Mouse (Mus musculus): ENCODE results near the gene Gm7694. TPM values are rescaled to one million over a fixed set of nuclear protein-coding genes. Genes with fewer than 3 reads are reported as not detected.

Gm7694 gene
- 0.17 and 0.25 TPM in 2 replicates for polyA plus RNA-seq (2012)

DNA sequence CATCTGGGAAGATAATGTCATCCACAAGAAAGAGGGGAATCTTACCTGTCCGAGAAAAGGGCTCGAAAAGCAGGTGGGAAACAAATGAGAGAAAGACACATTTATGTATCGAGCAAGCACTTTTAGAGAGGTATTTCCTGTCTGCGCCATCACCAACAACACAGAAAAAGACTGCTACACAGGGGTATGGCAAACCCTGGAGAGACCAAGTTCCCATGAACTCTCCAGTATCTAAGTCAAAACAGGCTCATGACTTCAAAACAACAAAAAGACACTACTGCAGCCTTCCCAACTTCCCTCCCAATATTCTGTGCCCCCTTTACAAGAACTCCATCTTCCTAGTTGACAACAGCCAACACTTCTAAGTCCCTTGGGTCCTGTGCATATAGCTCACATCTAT is at the start of gene Gm7694:
Gene Gm7694, minus strand, starts transcription at position 101 of the 400 bp plus-strand sequence.
- H3K27me3 ChIP-seq (ENCODE audit: control insufficient read depth) = no peaks in the 10 kb centered on the region
- H3K4me1 ChIP-seq (ENCODE audit: control insufficient read depth) = no peaks in the 10 kb centered on the region
- TF ChIP-seq GATA1 (IDR thresholded peaks at IDR 0.05; ENCODE audit: low read length) (no peak), TAL1 (IDR thresholded peaks at IDR 0.05; ENCODE audit: low read length) (no peak)
- no peaks in the 10 kb centered on the region for H3K9me3 ChIP-seq (ENCODE audit: control insufficient read depth, low read length)
- no peaks in the 10 kb centered on the region; the same call in 1 of the 2 replicates for H3K36me3 ChIP-seq (ENCODE audit: control insufficient read depth)
- no peak within 1 kb of the TSS for H3K4me3 ChIP-seq (replicated peaks)

DNA sequence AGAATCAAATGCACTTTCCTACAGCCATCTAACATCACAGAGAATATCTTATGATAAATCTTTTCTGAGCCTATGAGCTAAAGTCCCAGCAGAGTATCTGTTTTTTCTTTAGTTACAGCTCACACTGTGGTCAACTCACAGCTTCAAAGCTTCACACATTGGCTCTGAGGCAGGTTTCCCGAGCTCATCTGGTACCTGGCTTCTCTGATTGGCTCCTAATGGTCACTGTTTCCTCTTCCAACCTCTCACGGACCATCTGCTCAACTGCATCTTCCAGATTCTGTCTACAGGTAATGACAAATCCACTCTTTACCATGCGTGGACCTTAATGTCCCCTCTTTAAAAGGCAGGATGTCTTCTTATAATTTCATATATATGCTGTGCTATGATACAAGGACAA is 47.2 kb upstream of the Gm7694 start:
- Histone ChIP-seq H3K4me3 (replicated peaks) (no peak overlapping the region), H3K4me1 (ENCODE audit: control insufficient read depth) (no peaks in the 10 kb centered on the region), H3K9me3 (ENCODE audit: control insufficient read depth, low read length) (no peaks in the 10 kb centered on the region), H3K36me3 (ENCODE audit: control insufficient read depth) (no peaks in the 10 kb centered on the region), H3K27me3 (ENCODE audit: control insufficient read depth) (no peaks in the 10 kb centered on the region)
- TF ChIP-seq GATA1 (IDR thresholded peaks at IDR 0.05; ENCODE audit: low read length) (no peak), TAL1 (IDR thresholded peaks at IDR 0.05; ENCODE audit: low read length) (no peak)

DNA sequence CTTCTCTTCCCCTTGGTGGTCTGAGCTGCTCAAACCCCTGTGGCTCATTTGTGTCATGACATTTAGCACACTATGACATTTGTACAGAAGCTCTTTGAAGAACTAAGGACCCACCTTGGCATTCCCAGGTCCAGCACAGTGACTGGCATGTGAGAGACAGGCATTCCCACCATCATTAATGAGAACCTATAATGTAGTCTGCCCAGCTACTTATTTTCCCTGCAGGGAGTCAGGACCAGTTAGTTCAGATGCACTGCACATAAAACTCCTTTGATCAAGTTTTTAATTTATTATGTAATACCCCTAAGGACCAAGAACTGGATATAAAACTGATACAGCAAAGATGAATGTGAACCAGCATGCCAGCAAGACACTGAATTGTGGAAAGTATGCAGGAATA is 44.9 kb upstream of the Gm7694 start:
- TF ChIP-seq TAL1 (IDR thresholded peaks at IDR 0.05; ENCODE audit: low read length) (no peak), GATA1 (IDR thresholded peaks at IDR 0.05; ENCODE audit: low read length) (no peak)
- no peaks in the 10 kb centered on the region for H3K9me3 ChIP-seq (ENCODE audit: control insufficient read depth, low read length)
- H3K27me3 ChIP-seq (ENCODE audit: control insufficient read depth) = no peaks in the 10 kb centered on the region
- H3K4me1 ChIP-seq (ENCODE audit: control insufficient read depth) = no peaks in the 10 kb centered on the region
- H3K4me3 ChIP-seq (replicated peaks) = no peak overlapping the region
- no peaks in the 10 kb centered on the region for H3K36me3 ChIP-seq (ENCODE audit: control insufficient read depth)

DNA sequence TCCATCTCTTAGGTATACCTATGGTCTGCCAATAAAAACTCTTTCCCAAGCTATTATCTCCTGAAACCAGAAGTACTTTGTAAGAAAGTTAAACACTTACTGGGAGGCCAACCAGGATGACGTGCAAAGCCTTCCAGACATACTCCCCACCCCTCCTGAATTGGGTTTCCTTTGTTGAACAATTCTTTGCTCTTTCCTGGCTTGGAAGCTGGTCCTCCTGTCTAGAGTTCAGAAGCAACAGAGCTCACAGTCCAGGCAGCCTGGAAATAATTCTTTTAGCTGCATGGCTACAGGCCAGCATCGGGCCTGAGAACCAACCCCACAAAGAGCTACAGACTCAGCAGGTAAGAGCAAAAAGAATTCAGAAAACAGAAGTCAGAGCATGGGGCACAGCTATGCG is 40.1 kb upstream of the Gm7694 start:
- TF ChIP-seq TAL1 (IDR thresholded peaks at IDR 0.05; ENCODE audit: low read length) = no peak
- TF ChIP-seq GATA1 (IDR thresholded peaks at IDR 0.05; ENCODE audit: low read length) = no peak
- no peaks in the 10 kb centered on the region for H3K4me1 ChIP-seq (ENCODE audit: control insufficient read depth)
- H3K9me3 ChIP-seq (ENCODE audit: control insufficient read depth, low read length) = no peaks in the 10 kb centered on the region
- no peaks in the 10 kb centered on the region for H3K27me3 ChIP-seq (ENCODE audit: control insufficient read depth)
- H3K4me3 ChIP-seq (replicated peaks) = no peak overlapping the region
- no peaks in the 10 kb centered on the region for H3K36me3 ChIP-seq (ENCODE audit: control insufficient read depth)

DNA sequence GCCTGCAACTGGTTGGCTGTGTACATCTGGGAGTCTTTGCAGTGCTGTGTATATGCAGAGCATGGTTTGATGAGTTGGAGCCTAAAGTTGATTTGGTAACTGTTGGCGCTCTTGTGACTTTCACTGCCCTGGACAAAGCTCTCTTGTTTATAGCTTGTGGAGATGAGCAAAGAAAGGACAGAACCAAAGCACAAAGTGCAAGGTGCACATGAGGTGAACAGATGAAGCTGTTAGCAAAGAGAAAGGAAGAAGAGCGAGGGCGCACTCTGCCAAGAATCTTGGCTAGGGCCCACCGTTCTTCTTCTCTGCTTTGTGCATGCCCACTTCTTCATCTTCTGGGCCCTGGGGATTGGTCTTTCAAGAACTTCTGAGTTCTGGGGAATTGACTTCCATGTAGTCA is 37.8 kb upstream of the Gm7694 start:
- no peak for TF ChIP-seq GATA1 (IDR thresholded peaks at IDR 0.05; ENCODE audit: low read length)
- no peak for TF ChIP-seq TAL1 (IDR thresholded peaks at IDR 0.05; ENCODE audit: low read length)
- H3K9me3 ChIP-seq (ENCODE audit: control insufficient read depth, low read length) = no peaks in the 10 kb centered on the region
- no peaks in the 10 kb centered on the region for H3K36me3 ChIP-seq (ENCODE audit: control insufficient read depth)
- no peak overlapping the region for H3K4me3 ChIP-seq (replicated peaks)
- H3K4me1 ChIP-seq (ENCODE audit: control insufficient read depth) = no peaks in the 10 kb centered on the region
- H3K27me3 ChIP-seq (ENCODE audit: control insufficient read depth) = no peaks in the 10 kb centered on the region

DNA sequence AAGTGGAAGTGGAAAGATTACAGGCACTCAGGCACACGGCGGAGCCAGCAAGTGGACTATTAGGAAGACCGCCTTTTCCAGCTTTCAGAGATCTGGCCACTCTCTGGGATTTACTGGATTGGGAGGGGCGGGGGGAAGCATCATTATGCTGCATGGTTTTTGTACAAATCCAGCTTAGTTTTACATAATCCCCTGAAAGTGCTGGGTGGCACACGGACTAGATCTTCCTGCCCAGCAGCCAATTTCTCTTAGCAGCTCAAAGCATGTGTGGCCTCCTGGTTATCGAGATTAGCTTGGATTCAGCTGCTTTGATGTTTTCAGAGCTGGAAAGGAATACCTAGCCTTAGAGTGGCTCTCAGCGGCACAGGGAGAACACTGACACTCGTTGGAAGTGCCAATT is 36.9 kb upstream of the Gm7694 start:
- no peaks in the 10 kb centered on the region for H3K27me3 ChIP-seq (ENCODE audit: control insufficient read depth)
- H3K9me3 ChIP-seq (ENCODE audit: control insufficient read depth, low read length) = no peaks in the 10 kb centered on the region
- H3K4me3 ChIP-seq (replicated peaks) = no peak overlapping the region
- TF ChIP-seq GATA1 (IDR thresholded peaks at IDR 0.05; ENCODE audit: low read length) (no peak), TAL1 (IDR thresholded peaks at IDR 0.05; ENCODE audit: low read length) (no peak)
- H3K36me3 ChIP-seq (ENCODE audit: control insufficient read depth) = no peaks in the 10 kb centered on the region; the same call in 1 of the 2 replicates
- no peaks in the 10 kb centered on the region for H3K4me1 ChIP-seq (ENCODE audit: control insufficient read depth)

DNA sequence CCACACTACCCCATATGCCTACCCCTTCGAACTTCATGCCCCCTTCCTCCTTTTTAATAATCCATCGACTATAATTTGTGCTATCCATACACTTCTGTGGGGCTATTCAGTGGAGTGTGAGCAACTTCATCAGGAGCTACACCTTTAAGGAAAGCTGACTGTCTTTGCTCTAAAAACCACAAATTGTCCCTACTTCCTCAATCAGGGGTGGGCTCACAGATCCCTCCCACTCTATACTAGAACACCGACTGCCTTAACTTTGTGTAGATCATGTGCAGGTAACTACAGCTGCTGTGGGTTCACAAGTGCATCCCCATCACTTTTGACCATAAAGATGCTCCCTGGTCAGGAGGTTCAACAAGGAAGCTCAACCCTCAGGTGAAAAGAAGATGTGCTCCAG is 33.8 kb upstream of the Gm7694 start:
- H3K27me3 ChIP-seq (ENCODE audit: control insufficient read depth) = no peaks in the 10 kb centered on the region
- H3K4me3 ChIP-seq (replicated peaks) = no peak overlapping the region
- no peaks in the 10 kb centered on the region; the same call in 1 of the 2 replicates for H3K36me3 ChIP-seq (ENCODE audit: control insufficient read depth)
- TF ChIP-seq GATA1 (IDR thresholded peaks at IDR 0.05; ENCODE audit: low read length) = no peak
- no peak for TF ChIP-seq TAL1 (IDR thresholded peaks at IDR 0.05; ENCODE audit: low read length)
- H3K9me3 ChIP-seq (ENCODE audit: control insufficient read depth, low read length) = no peaks in the 10 kb centered on the region
- H3K4me1 ChIP-seq (ENCODE audit: control insufficient read depth) = no peaks in the 10 kb centered on the region

DNA sequence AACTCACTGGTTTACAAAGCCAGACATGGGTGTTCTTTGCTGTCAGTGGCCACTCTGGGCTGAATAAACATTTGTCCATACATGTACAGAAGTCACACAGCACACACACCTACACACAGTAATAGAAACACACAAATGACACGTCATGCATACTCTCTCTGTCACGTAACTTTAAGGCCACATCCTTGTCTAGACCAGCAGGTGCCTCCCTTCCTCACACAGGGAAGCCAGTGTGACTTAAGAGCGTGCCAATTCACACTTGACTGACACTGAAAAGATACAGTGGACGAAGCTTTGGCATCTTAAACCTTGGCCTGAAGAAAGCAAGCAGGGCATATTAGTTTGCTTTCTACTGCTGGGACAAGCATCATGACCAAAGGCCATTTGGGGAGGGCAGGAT is 26.6 kb upstream of the Gm7694 start:
- TF ChIP-seq TAL1 (IDR thresholded peaks at IDR 0.05; ENCODE audit: low read length) = no peak
- no peak for TF ChIP-seq GATA1 (IDR thresholded peaks at IDR 0.05; ENCODE audit: low read length)
- H3K4me3 ChIP-seq (replicated peaks) = no peak overlapping the region
- H3K9me3 ChIP-seq (ENCODE audit: control insufficient read depth, low read length) = no peaks in the 10 kb centered on the region
- H3K36me3 ChIP-seq (ENCODE audit: control insufficient read depth) = no peaks in the 10 kb centered on the region; the same call in 1 of the 2 replicates
- no peaks in the 10 kb centered on the region for H3K4me1 ChIP-seq (ENCODE audit: control insufficient read depth)
- H3K27me3 ChIP-seq (ENCODE audit: control insufficient read depth) = no peaks in the 10 kb centered on the region

DNA sequence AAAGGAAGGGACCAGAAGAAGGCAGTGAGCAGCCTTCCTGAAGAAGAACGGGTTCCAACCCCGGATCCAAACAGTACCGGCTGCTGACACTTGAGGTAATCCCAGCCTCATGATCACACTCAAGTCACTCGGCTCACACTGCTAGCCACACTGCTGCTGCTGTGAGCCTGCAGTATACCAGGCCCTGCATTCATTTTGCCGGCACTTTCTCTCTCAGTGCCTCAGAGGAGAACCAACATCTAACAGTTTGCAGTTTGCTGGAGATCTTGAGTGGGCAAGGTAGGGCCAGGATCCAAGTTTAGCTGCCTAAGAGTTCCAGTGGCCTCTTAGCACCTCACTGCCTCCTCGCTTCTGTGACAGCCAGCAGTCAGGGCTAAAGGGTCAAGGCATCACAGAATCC is 25.8 kb upstream of the Gm7694 start:
- Histone ChIP-seq H3K27me3 (ENCODE audit: control insufficient read depth) (no peaks in the 10 kb centered on the region), H3K36me3 (ENCODE audit: control insufficient read depth) (no peaks in the 10 kb centered on the region; the same call in 1 of the 2 replicates), H3K9me3 (ENCODE audit: control insufficient read depth, low read length) (no peaks in the 10 kb centered on the region), H3K4me1 (ENCODE audit: control insufficient read depth) (no peaks in the 10 kb centered on the region), H3K4me3 (replicated peaks) (no peak overlapping the region)
- no peak for TF ChIP-seq GATA1 (IDR thresholded peaks at IDR 0.05; ENCODE audit: low read length)
- TF ChIP-seq TAL1 (IDR thresholded peaks at IDR 0.05; ENCODE audit: low read length) = no peak

DNA sequence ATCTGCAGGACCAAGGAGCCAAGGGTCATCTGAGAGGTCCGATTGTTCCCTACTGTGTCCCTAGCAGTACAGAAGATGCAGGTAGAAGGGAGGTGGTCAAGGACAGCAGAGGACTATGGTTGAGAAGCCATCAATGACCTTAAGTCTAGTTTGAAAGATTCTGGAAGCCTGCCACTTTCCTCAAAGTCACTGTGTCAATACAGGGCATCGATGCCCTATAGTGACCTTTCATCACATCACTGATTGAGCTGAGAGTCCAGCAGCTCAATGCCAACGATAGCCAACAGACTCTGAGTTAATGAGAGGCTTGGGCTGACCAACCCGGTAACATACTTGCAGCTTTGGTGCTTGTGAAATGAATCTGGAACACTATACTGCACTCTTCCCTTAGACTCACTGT is 19.1 kb upstream of the Gm7694 start:
- TF ChIP-seq TAL1 (IDR thresholded peaks at IDR 0.05; ENCODE audit: low read length) (no peak), GATA1 (IDR thresholded peaks at IDR 0.05; ENCODE audit: low read length) (no peak)
- no peaks in the 10 kb centered on the region for H3K27me3 ChIP-seq (ENCODE audit: control insufficient read depth)
- peaks cover under 1% of the 10 kb centered on the region; the same call in 1 of the 2 replicates for H3K36me3 ChIP-seq (ENCODE audit: control insufficient read depth)
- H3K4me1 ChIP-seq (ENCODE audit: control insufficient read depth) = no peaks in the 10 kb centered on the region
- H3K9me3 ChIP-seq (ENCODE audit: control insufficient read depth, low read length) = no peaks in the 10 kb centered on the region
- no peak overlapping the region for H3K4me3 ChIP-seq (replicated peaks)

Data from erythroblast, embryonic 14.5 days (primary cell).